Mouse (Mus musculus) limb, embryonic 14.5 days (tissue): Measurements from ENCODE around the gene Lrrn4cl. TPM values are rescaled to one million over a fixed set of nuclear protein-coding genes. Genes with fewer than 3 reads are reported as not detected.
A peak's percentile ranks its signal among the peaks of the same experiment; 100 is the strongest.
"Not testable (repeated sequence)": the region's sequence is repeated elsewhere in the genome, so short reads cannot be mapped to it uniquely, and the experiment has no call there.

Experiments used
- ATAC-seq: fragments of 200-750 bp; cut with Nextera tagmentation; 2 replicates; pipeline ENCODE4 v1.8.0; 2017; ENCODE audit warnings: low read depth, moderate number of reproducible peaks, moderate TSS enrichment; ENCODE audit not compliant: low FRiP score
- DNase-seq: peaks from one replicate; pipeline ENCODE4 v3.0.0-alpha.2; 2015; ENCODE audit warnings: low spot score
- H3K27ac ChIP-seq: fragments of 300-500 bp; sonication (generic); replicated peaks from 2 replicates; pipeline ENCODE4 v1.5.1; 2014; ENCODE audit warnings: low read depth, mild to moderate bottlenecking, low read length, moderate library complexity, mixed read lengths
- H3K27me3 ChIP-seq: fragments of 300-500 bp; sonication (generic); 2 replicates; pipeline ENCODE4 v1.6.1; 2014; ENCODE audit warnings: low read length, mixed read lengths; ENCODE audit not compliant: control insufficient read depth, insufficient read depth
- H3K36me3 ChIP-seq: fragments of 300-500 bp; sonication (generic); 2 replicates; pipeline ENCODE4 v1.6.1; 2014; ENCODE audit warnings: mild to moderate bottlenecking, low read length, moderate library complexity, mixed read lengths; ENCODE audit not compliant: control insufficient read depth, insufficient read depth
- H3K4me1 ChIP-seq: fragments of 300-500 bp; sonication (generic); 2 replicates; pipeline ENCODE4 v1.6.1; 2014; ENCODE audit warnings: antibody characterized with exemption, low read length, mixed read lengths; ENCODE audit not compliant: control insufficient read depth, insufficient read depth
- H3K4me2 ChIP-seq: fragments of 300-500 bp; sonication (generic); replicated peaks from 2 replicates; pipeline ENCODE4 v1.6.1; 2014; ENCODE audit warnings: low read depth, mild to moderate bottlenecking, low read length, moderate library complexity; ENCODE audit not compliant: severe bottlenecking
- H3K4me3 ChIP-seq: fragments of 300-500 bp; sonication (generic); replicated peaks from 2 replicates; pipeline ENCODE4 v1.5.1; 2014; ENCODE audit warnings: low read length
- H3K9ac ChIP-seq: fragments of 300-500 bp; sonication (generic); 2 replicates; pipeline ENCODE4 v1.6.1; 2014; ENCODE audit warnings: mild to moderate bottlenecking, low read depth, low read length, moderate library complexity; ENCODE audit not compliant: severe bottlenecking
- H3K9me3 ChIP-seq: fragments of 300-500 bp; sonication (generic); 2 replicates; pipeline ENCODE4 v1.6.1; 2016; ENCODE audit warnings: low read length; ENCODE audit not compliant: control insufficient read depth
- POLR2A ChIP-seq: fragments of 200-500 bp; IDR thresholded peaks from 2 replicates; pipeline ENCODE4 v1.8.0; 2012; ENCODE audit warnings: inconsistent platforms, mild to moderate bottlenecking, moderate library complexity, borderline replicate concordance; ENCODE audit not compliant: insufficient read depth, insufficient read length; ENCODE audit errors: extremely low read depth
- WGBS: fragments of 180-500 bp; shearing (Covaris S2); extraction: QIAGEN DNeasy Blood & Tissue Kit; methylation state at CpG from one replicate; pipeline ENCODE4 v1.1.7; 2014; 5-methylcytosine and 5-hydroxymethylcytosine counted together
- polyA plus RNA-seq, 2 experiments: library from polyadenylated mRNA; depleted of rRNA in 1 of 2; stranded (reverse) in 1 of 2; unstranded in 1 of 2; fragments of >200 nt; fragmentation: Nextera tagmentation in 1 of 2; extraction: Ambion mirVana in 1 of 2; gene quantifications; 2 replicates each; pipeline versions ENCODE4 v1.2.1 to v1.2.3; 2012 to 2014

Gene Lrrn4cl
- polyA plus RNA-seq, 2 experiments = 1.6 to 2.1 TPM

DNA sequence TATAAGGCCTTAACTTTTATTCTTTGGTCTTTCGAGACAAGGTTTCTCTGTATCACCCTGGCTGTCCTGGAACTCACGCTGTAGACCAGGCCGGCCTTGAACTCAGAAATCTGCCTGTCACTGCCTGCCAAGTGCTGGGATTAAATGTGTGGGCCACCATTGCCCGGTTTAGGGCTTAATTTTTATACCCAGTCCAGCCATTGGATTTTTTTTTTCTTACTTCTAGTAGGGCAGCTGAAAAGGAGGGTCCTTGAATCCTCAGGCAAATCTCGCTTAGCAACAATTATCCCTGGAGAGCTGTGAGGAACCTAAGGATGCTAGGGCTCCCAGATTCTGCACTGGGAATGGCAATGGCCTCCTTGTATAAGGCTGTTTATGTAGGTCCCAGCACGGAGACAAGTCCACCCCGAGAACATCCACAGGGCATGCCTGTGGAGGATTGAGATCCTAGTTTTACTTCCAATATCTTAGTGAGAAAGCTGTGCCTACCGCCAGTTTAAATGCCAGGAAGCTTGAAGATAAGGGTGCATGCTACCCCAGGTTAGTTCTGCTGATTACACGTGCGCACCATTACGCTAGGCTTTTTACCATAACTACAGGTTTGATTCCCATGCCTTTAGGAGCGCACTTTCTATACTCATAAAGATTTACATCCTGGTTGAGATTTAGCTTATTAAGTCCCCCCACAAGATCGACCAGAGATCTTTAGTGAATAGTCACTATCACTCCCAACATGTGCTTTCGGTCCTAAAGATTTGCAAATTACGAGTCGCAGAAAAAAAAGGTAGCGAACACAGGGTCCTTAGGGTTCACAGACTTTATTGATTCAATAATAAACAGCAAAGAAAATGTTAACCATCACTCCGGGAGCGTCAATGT lies 37.3 kb downstream of the Lrrn4cl start:
- peaks cover 10% of the 10 kb centered on the region; the same call in 1 of the 2 replicates for H3K4me1 ChIP-seq
- ATAC-seq (no peak), DNase-seq (no peak)
- H3K4me3 ChIP-seq = peak overlapping the region; percentile 77
- peak overlapping the region; percentile 86 for H3K9ac ChIP-seq
- H3K27ac ChIP-seq = peak overlapping the region; percentile 88
- no peaks in the 10 kb centered on the region for H3K27me3 ChIP-seq
- no peak for TF ChIP-seq POLR2A
- peaks cover 16% of the 10 kb centered on the region for H3K36me3 ChIP-seq
- H3K4me2 ChIP-seq = peak overlapping the region; percentile 84
- 13% methylated on average over 19 of the region's 19 CpGs for WGBS
- H3K9me3 ChIP-seq = no peaks in the 10 kb centered on the region

DNA sequence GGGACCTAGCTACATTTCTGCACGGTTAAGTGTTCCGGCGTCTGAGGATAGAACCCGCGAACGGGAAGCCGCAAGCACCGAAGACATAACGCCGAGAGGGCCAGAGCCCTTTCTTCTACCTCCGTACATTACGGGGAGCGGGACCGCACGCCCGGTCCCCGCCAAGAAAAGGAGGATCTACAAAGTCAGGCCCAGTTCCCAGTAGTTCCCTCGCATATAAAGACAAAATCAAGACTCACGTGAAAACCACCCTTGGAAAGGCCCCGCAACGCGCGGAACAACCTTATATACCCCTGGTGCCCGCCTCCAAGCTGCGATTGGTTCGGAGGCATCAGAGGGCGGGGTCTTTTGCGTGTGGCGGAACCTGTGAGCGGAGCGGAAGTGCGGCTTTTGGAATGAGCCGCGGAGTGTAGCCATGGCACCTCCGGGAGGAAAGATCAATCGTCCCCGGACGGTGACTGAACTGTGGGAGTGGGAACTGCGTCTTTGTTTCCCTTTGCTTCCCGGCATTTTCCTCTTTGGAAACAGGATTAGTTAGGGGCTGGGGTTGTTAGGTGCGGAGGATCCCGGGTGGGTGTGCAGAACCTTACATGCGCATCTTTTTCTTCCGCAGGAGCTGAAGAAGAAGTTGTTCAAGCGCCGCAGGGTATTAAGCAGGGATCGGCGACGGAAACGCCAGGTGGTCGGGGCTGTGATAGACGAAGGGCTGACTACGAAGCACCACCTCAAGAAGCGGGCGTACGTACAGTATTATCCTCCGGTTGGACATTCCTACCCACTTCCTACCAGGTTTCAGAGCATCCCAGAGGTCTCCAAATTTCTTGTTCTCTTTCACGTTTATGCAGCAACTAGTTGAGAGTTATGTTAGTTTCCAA lies 38.2 kb downstream of the Lrrn4cl start, which contains the start of the genes 1810009A15Rik and Gm49416:
TSS of gene 1810009A15Rik (plus strand) at position 343 of the 875 bp plus-strand sequence.
TSS of gene Gm49416 (plus strand) at position 416 of the 875 bp plus-strand sequence.
- WGBS = under 1% methylated on average over 58 of the region's 58 CpGs

DNA sequence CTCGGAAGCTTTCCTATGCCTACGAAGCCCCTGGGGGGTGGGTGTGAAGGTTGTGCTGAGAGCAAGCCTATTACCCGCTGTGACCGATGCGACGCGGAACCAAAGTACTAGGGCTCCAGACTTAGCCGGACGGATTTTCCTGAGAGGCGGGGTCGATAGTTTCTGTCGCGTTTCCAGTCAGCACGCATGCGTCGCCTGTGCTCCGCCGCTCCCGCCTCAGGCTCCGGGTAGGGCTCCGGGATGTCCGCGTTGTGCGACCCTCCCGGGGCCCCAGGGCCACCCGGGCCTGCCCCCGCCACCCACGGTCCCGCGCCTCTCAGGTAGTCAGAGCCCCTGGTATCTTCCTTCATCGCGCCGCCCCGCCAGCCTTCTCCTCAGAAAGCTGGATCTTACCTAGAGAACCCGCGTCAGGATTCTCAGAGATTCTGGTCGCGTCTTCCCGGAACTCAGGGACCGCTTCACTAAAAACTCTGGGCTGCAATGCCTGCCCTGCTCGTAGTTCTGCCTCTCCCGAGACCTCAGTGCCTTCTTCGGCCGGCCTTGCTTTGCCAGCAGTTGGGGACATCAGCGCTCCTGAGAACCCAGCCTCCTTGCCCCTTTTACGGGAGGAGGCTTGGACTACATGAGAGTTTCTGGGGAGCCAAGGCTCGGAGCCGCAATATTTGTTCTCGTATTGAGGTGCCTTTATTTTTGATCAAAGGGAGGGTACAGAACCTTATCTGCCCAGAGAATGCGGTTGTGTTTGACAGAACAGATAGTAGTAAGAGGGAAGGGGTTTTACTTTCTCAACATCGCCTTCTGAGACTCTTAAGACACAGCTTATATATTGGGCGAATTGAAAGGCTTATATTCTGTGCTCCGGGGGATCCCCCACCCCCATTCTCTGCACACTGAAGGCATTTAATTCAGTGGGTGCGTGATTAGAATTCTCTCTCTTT lies 42.5 kb downstream of the Lrrn4cl start, which contains the start of gene Ints5:
TSS of gene Ints5 (plus strand) at position 177 of the 938 bp plus-strand sequence.
- Histone ChIP-seq H3K9ac (peak within 1 kb of the TSS; percentile 84), H3K36me3 (peaks cover 43% of the 10 kb centered on the region), H3K4me2 (peak within 1 kb of the TSS; percentile 71), H3K4me3 (peak within 1 kb of the TSS; percentile 80), H3K27me3 (no peaks in the 10 kb centered on the region), H3K27ac (peak within 1 kb of the TSS; percentile 78), H3K4me1 (peaks cover 15% of the 10 kb centered on the region), H3K9me3 (no peaks in the 10 kb centered on the region)
- ATAC-seq = peak; percentile 53
- DNase-seq = peak; percentile 91
- TF ChIP-seq POLR2A = peak; percentile 67; the same call in 1 of the 2 replicates
- 3% methylated on average over 54 of the region's 54 CpGs for WGBS

More for the DNA sequence above, 38.2 kb downstream of the Lrrn4cl start, which contains the start of the genes 1810009A15Rik and Gm49416:
- DNase-seq (peak; percentile 96), ATAC-seq (peak; percentile 95)
- H3K9ac ChIP-seq = peak within 1 kb of the TSS; percentile 86
- H3K4me2 ChIP-seq = peak within 1 kb of the TSS; percentile 84
- TF ChIP-seq POLR2A = peak; percentile 79; the same call in 1 of the 2 replicates
- H3K4me1 ChIP-seq = peaks cover 14% of the 10 kb centered on the region; the same call in 1 of the 2 replicates
- no peaks in the 10 kb centered on the region for H3K27me3 ChIP-seq
- no peaks in the 10 kb centered on the region for H3K9me3 ChIP-seq
- H3K27ac ChIP-seq = peak within 1 kb of the TSS; percentile 88
- peaks cover 16% of the 10 kb centered on the region for H3K36me3 ChIP-seq
- peak within 1 kb of the TSS; percentile 77 for H3K4me3 ChIP-seq

- DNase-seq (no peak), ATAC-seq (no peak)
- no peaks in the 10 kb centered on the region for H3K9me3 ChIP-seq
- peaks cover 19% of the 10 kb centered on the region for H3K4me1 ChIP-seq
- WGBS = 89% methylated on average over 9 of the region's 9 CpGs
- no peak overlapping the region for H3K9ac ChIP-seq
- H3K4me2 ChIP-seq = no peak overlapping the region
- H3K27ac ChIP-seq = no peak overlapping the region
- no peaks in the 10 kb centered on the region for H3K27me3 ChIP-seq
- no peak overlapping the region for H3K4me3 ChIP-seq
- peaks cover 39% of the 10 kb centered on the region for H3K36me3 ChIP-seq
- TF ChIP-seq POLR2A = no peak
Measured at GRCm38 (mm10) chr19:8895397-8895960, 44.9 kb downstream of the Lrrn4cl start.

DNA sequence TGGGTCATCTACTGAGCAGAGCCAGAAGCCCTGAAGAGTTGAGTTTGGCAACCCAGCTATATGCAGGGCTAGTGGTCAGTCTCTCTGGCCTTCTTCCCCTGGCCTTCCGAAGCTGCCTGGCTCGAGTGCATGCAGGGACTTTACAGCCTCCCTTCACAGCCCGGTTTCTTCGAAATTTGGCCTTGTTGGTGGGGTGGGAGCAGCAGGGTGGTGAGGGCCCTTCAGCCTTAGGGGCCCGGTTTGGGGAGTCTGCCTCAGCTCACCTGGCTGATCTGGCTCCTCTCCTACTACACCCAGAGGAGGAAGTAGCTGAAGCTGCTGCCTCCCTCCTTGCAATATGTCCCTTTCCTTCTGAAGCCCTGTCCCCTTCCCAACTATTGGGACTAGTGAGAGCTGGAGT lies 45.7 kb downstream of the Lrrn4cl start:
- H3K4me1 ChIP-seq = peaks cover 19% of the 10 kb centered on the region
- H3K9me3 ChIP-seq, ATAC-seq, H3K4me2 ChIP-seq, H3K27ac ChIP-seq, H3K27me3 ChIP-seq, DNase-seq, H3K9ac ChIP-seq, H3K4me3 ChIP-seq: not testable (repeated sequence)
- H3K36me3 ChIP-seq = peaks cover 33% of the 10 kb centered on the region
- 87% methylated on average over 5 of the region's 5 CpGs for WGBS

GRCm38 (mm10) chr19:8897211-8897864 lies 46.8 kb downstream of the Lrrn4cl start:
- Histone ChIP-seq H3K4me3 (peak overlapping the region; percentile 95), H3K36me3 (peaks cover 36% of the 10 kb centered on the region), H3K4me1 (peaks cover 19% of the 10 kb centered on the region), H3K4me2 (peak overlapping the region; percentile 86), H3K27ac (peak overlapping the region; percentile 78), H3K9ac (peak overlapping the region; percentile 54)
- H3K9me3 ChIP-seq, H3K27me3 ChIP-seq, DNase-seq: not testable (repeated sequence)
- WGBS = 18% methylated on average over 19 of the region's 21 CpGs
- ATAC-seq = peak; percentile 38
